In the genomic region with DNA sequence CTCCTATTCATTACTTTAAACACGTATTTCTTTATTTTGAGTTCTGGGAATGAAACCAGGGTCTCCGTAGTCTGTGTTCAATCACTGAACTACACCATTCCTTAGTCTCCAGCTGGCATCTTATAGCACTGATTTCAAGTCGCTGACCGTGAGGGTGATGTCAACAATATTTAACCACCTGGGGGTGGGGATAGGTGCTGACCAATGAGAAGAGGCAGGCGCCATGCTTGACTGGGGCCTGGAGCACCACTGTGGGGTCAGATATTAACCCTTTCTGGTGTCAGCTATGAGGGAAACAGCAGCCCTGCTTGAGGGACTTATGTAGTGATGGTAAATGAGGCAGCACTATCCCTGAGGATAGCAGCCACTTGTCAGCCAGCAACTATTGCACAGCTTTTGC, we compare ENCODE assay signal across 23 mouse cellular contexts. TPM values are rescaled to one million over a fixed set of nuclear protein-coding genes. Genes with fewer than 3 reads are reported as not detected.
DNase-seq lines count a peak whose midpoint lies in the region; ATAC-seq lines count a peak whose summit lies in the region.
"Had no signal": no experiment of that assay in that cellular context is flagged by ENCODE, and none has a peak within 500 bp of the region (broad histone marks: within the 10 kb centered on the region; RNA-seq: fewer than 3 reads in every experiment).

No protein-coding gene starts in this region.

- H3K4me3 ChIP-seq in kidney, embryonic 14.5 days (ENCODE audit: low read length), result no peak overlapping the region
- no peak overlapping the region for H3K4me3 ChIP-seq in kidney, embryonic 16.5 days (ENCODE audit: low read length)
- H3K4me3 ChIP-seq: embryonic facial prominence, embryonic 13.5 days; embryonic facial prominence, embryonic 15.5 days; erythroblast, embryonic 14.5 days; forebrain, embryonic 10.5 days; forebrain, embryonic 12.5 days had no signal

- no peaks in the 10 kb centered on the region for H3K9me3 ChIP-seq in kidney, embryonic 14.5 days (ENCODE audit: control insufficient read depth, low read length)
- no peaks in the 10 kb centered on the region for H3K9me3 ChIP-seq in kidney, embryonic 16.5 days (ENCODE audit: low read length)
- H3K9me3 ChIP-seq: embryonic facial prominence, embryonic 13.5 days; embryonic facial prominence, embryonic 15.5 days; forebrain, embryonic 10.5 days; forebrain, embryonic 12.5 days had no signal

- H3K36me3 ChIP-seq in kidney, embryonic 14.5 days (ENCODE audit: control insufficient read depth, insufficient read depth, low read length), result no peaks in the 10 kb centered on the region
- H3K36me3 ChIP-seq in kidney, embryonic 16.5 days (ENCODE audit: insufficient read depth, low read length), result no peaks in the 10 kb centered on the region
- H3K36me3 ChIP-seq: embryonic facial prominence, embryonic 13.5 days; embryonic facial prominence, embryonic 15.5 days; forebrain, embryonic 10.5 days; forebrain, embryonic 12.5 days had no signal

- 0 out of 2 replicates have a peak, but pooled peaks have one; percentile 43 for ATAC-seq in kidney, embryonic 14.5 days (ENCODE audit: low FRiP score, low TSS enrichment)
- peak; percentile 50; the same call in 1 of the 2 replicates for ATAC-seq in kidney, embryonic 16.5 days (ENCODE audit: low FRiP score, low TSS enrichment)
- ATAC-seq: forebrain, embryonic 14.5 days had no signal

- no peak overlapping the region for H3K9ac ChIP-seq in kidney, embryonic 14.5 days (ENCODE audit: low read depth, low read length)
- H3K9ac ChIP-seq in kidney, embryonic 16.5 days (replicated peaks; ENCODE audit: low read length), result no peak overlapping the region
- H3K9ac ChIP-seq: embryonic facial prominence, embryonic 13.5 days; embryonic facial prominence, embryonic 15.5 days; forebrain, embryonic 12.5 days had no signal

- no peaks in the 10 kb centered on the region for H3K27me3 ChIP-seq in kidney, embryonic 14.5 days (ENCODE audit: control insufficient read depth, insufficient read depth, low read length)
- no peaks in the 10 kb centered on the region for H3K27me3 ChIP-seq in kidney, embryonic 16.5 days (ENCODE audit: insufficient read depth, low read length)
- H3K27me3 ChIP-seq: embryonic facial prominence, embryonic 15.5 days had no signal

- 45% methylated on average over 5 of the region's 5 CpGs for WGBS in kidney, embryonic 14.5 days
- 38% methylated on average over 5 of the region's 5 CpGs for WGBS in kidney, embryonic 16.5 days

- no peaks in the 10 kb centered on the region; the same call in 1 of the 2 replicates for H3K4me1 ChIP-seq in kidney, embryonic 14.5 days (ENCODE audit: control insufficient read depth, insufficient read depth, low read length)
- 0 out of 2 replicates have a peak, but pooled peaks cover 10% of the 10 kb centered on the region for H3K4me1 ChIP-seq in kidney, embryonic 16.5 days (ENCODE audit: insufficient read depth, low read length)
- H3K4me1 ChIP-seq: embryonic facial prominence, embryonic 13.5 days; embryonic facial prominence, embryonic 15.5 days had no signal

- no peak overlapping the region for H3K27ac ChIP-seq in kidney, embryonic 14.5 days (ENCODE audit: low read depth, low read length)
- H3K27ac ChIP-seq in kidney, embryonic 16.5 days (ENCODE audit: low read length), result no peak overlapping the region
- H3K27ac ChIP-seq: embryonic facial prominence, embryonic 13.5 days; embryonic facial prominence, embryonic 15.5 days; forebrain, embryonic 10.5 days; forebrain, embryonic 12.5 days had no signal

- H3K4me2 ChIP-seq in kidney, embryonic 14.5 days (replicated peaks; ENCODE audit: low read depth, low read length), result no peak overlapping the region
- no peak overlapping the region for H3K4me2 ChIP-seq in kidney, embryonic 16.5 days (replicated peaks; ENCODE audit: low read depth, low read length)
- H3K4me2 ChIP-seq: embryonic facial prominence, embryonic 13.5 days; embryonic facial prominence, embryonic 15.5 days; forebrain, embryonic 12.5 days had no signal

- DNase-seq in kidney, adult 11 months, result no peak
- DNase-seq in kidney, postnatal 14 days, result no peak
- DNase-seq: adrenal gland, adult 2 months; adrenal gland, postnatal 10 days; adrenal gland, postnatal 25 days; cerebellum, adult 11 months; cerebellum, adult 18-20 months; cerebellum, adult 8-10 months; cerebellum, adult 9-11 months; cerebellum, postnatal 14 days; cerebellum, postnatal 36 days; embryo, embryonic 11 days had no signal

RNA-seq across cellular contexts. Expression of a gene that starts 10.1 kb away (rescaled TPM):
- polyA plus RNA-seq in kidney, embryonic 14.5 days (2014; fragmentation: Nextera tagmentation; extraction: Ambion mirVana), result 0.16 TPM in 1 of 2 replicates, not detected in the other
- 0.25 and 0.28 TPM in 2 replicates for polyA plus RNA-seq in kidney, embryonic 16.5 days (2015; fragmentation: Nextera tagmentation; extraction: Ambion mirVana)
- polyA plus RNA-seq: C2C12; embryonic facial prominence, embryonic 11.5 days; embryonic facial prominence, embryonic 13.5 days; embryonic facial prominence, embryonic 15.5 days; erythroblast, embryonic 14.5 days; forebrain, embryonic 10.5 days; forebrain, embryonic 12.5 days; forebrain, embryonic 14.5 days; forebrain, embryonic 16.5 days had no signal

RNA-seq across cellular contexts. Expression of a gene that starts 21.9 kb away (rescaled TPM):
- 25.1 and 50.2 TPM in 2 replicates for polyA plus RNA-seq in kidney, embryonic 14.5 days (2014; fragmentation: Nextera tagmentation; extraction: Ambion mirVana)
- polyA plus RNA-seq in kidney, embryonic 16.5 days (2015; fragmentation: Nextera tagmentation; extraction: Ambion mirVana), result 48.8 and 50.7 TPM in 2 replicates
- polyA plus RNA-seq: erythroblast, embryonic 14.5 days had no signal

RNA-seq across cellular contexts. Expression of a gene that starts 28.4 kb away (rescaled TPM):
- 0.83 and 1.0 TPM in 2 replicates for polyA plus RNA-seq in kidney, embryonic 14.5 days (2014; fragmentation: Nextera tagmentation; extraction: Ambion mirVana)
- polyA plus RNA-seq in kidney, embryonic 16.5 days (2015; fragmentation: Nextera tagmentation; extraction: Ambion mirVana), result 1.3 and 1.7 TPM in 2 replicates
- polyA plus RNA-seq: C2C12; erythroblast, embryonic 14.5 days had no signal

RNA-seq across cellular contexts. Expression of a gene that starts 50.7 kb away (rescaled TPM):
- polyA plus RNA-seq in kidney, embryonic 14.5 days (2014; fragmentation: Nextera tagmentation; extraction: Ambion mirVana), result 63.9 and 82.6 TPM in 2 replicates
- 45.0 and 47.7 TPM in 2 replicates for polyA plus RNA-seq in kidney, embryonic 16.5 days (2015; fragmentation: Nextera tagmentation; extraction: Ambion mirVana)
